Mouse (Mus musculus) right cerebral cortex, postnatal 36 days (tissue): ENCODE results near the gene Bckdha.

Experiments used
- DNase-seq, 2 experiments: peaks; one replicate each; pipeline ENCODE4 v3.0.0; 2022; ENCODE audit warnings: low spot score in 2 of 2, mixed read lengths in 1 of 2

Bckdha gene

GRCm38 (mm10) chr7:25658657-25659472 lies at the start of gene Bckdha, which contains the start of gene Exosc5:
Gene Bckdha, minus strand, starts transcription at chr7:25658981.
Gene Exosc5, plus strand, starts transcription at chr7:25659164.
- peak; percentile 99 for DNase-seq

GRCm38 (mm10) chr7:25707581-25708292 lies 49.0 kb upstream of the Bckdha start:
- DNase-seq = no peak

- no peak for DNase-seq
Measured at GRCm38 (mm10) chr7:25706578-25707170, 47.9 kb upstream of the Bckdha start.

- no peak for DNase-seq
Measured at GRCm38 (mm10) chr7:25705801-25706251, 47.0 kb upstream of the Bckdha start.

DNA sequence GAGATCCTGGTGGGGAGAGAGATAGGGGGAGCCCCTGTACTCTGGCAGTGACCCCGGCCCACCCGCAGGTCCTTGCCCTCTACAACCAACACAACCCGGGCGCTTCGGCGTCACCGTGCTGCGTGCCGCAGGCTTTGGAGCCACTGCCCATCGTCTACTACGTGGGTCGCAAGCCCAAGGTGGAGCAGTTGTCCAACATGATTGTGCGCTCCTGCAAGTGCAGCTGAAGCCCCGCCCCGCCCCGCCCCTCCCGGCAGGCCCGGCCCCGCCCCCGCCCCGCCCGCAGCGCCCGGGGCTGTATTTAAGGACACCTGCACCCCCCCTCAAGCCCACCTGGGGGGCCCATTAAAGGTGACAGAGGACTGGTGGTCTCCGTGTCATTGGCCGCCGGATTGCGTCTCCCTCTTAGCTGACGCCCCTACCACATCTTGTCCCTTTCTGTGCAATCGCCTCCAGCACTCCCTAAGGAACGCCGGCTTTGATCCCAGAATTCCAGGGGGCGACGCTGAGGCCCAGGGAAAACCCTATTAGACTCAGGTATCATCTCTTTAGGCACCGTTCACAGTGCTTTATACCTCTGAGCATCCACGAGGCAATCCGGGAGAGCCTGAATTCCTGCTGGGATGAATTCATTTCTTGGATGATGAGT lies 46.1 kb upstream of the Bckdha start:
- no peak for DNase-seq

- no peak for DNase-seq
Measured at GRCm38 (mm10) chr7:25703793-25704494, 45.2 kb upstream of the Bckdha start.

DNA sequence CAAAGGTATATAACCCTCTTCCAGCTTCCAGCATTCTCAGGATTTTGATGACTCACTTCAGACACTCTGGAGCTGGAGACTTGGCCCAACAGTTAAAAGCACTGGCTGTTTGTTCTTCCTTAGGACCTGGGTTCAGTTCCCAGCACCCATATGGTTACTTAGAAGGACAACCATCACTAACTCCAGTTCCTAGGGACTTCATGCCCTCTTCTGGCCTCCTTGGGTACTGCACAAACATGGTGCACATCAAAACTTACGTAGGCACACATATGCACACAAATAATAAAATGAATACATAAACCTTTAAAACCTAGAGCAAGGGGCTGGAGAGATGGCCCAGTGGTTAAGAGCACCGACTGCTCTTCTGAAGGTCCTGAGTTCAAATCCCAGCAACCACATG lies 43.6 kb upstream of the Bckdha start:
- no peak for DNase-seq

GRCm38 (mm10) chr7:25700732-25701131 lies 42.0 kb upstream of the Bckdha start:
- DNase-seq = no peak

DNA sequence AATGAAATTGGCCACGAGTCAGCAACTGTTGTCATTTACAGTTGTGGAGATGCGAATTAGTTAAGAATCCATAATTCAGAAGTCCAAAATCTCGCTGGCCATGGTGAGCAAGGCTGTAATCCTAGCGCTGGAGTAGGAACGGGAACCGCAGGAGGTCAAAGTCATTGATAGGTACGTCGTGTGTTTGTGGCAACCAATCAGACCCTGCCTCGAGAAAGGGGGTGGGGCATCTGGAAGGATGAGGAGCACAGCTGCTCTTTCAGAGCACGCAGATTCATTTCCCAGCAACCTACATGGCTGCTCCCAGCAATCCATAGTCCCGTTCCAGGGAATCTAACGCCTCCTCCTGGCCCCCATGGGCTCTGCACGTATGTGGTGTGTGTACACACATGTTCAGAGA lies 41.1 kb upstream of the Bckdha start:
- no peak for DNase-seq

DNA sequence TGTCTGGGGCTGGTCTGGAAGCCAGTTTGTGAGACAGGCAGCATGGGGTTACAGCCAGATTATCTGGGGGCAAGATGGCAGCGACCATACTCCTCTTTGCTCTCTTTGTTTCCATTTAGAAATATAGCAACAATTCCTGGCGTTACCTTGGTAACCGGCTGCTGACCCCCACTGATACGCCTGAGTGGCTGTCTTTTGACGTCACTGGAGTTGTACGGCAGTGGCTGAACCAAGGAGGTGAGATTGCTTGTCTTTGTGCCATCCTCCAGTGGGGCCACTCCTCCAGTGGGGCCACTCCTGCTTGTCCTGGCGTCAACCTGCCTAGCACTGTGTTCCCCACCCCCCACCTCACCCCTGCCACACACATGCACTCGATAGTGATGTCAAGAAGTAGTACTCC lies 35.3 kb upstream of the Bckdha start:
- no peak for DNase-seq

DNA sequence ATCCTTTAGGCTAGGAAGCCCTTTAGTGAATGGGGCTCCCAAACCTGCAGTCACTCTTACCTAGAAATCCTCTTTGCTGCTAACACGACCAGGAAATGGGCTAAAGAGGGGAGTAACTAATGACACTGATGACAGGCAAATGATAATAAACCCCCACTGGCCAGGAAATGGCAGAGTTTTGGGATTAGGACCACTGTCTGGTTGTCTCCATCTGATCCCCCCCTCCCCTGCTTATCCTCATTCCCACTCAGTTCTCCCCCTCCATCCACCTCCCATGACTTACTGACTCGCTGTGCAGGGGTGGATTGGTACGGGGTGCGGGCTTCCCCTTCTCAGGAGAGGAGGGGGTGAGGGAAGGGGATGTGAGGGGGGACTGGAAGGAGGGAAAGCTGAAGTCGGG lies 31.3 kb upstream of the Bckdha start:
- DNase-seq = no peak

GRCm38 (mm10) chr7:25689603-25690021 lies 30.8 kb upstream of the Bckdha start:
- no peak for DNase-seq

DNA sequence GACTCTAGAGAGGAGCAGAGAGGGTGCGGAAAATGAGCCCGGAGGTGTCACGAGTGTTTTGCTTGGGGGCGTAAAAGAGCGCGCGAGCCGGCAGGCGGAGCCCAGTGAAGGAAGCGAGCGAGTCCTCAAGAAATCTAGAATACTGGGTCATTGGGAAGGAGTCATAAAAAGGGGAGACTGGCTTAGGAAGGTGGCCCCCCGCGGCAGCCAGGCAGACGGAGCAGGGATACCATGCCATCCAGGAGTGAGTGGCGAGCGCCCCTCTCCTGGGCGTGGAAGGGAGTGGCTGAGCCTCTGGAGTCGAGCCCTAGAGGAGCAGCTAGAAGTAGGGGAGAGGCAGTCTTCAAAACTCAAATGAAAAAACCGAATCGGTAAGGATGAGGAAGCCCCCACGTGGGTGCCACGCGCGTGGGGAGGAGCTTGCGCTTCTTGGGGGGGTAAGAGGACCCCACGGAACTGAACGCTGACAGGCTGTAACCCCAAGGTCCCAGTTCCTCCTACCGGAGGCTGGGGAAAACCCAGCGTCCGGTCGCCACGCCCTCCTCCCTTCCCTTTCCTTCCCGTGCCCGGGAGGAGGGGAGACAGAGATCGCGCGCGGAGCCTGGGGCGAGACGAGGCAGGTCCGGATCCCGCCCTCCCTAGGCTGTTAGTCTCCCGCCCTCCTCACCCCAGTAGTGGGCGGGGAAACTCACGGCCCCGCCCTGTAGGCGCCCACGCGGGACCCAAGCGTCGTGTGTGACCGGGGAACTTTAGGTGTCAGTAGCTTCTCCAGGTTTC lies 30.2 kb upstream of the Bckdha start:
- no peak for DNase-seq

GRCm38 (mm10) chr7:25687811-25688401 lies 29.1 kb upstream of the Bckdha start:
- no peak for DNase-seq

GRCm38 (mm10) chr7:25686680-25687531 lies 28.1 kb upstream of the Bckdha start, which contains the start of gene Tgfb1:
Gene Tgfb1, plus strand, starts transcription at chr7:25687002.
- no peak for DNase-seq

GRCm38 (mm10) chr7:25685926-25686470 lies 27.2 kb upstream of the Bckdha start:
- DNase-seq = no peak

GRCm38 (mm10) chr7:25684659-25685058 lies 25.9 kb upstream of the Bckdha start:
- no peak for DNase-seq

DNA sequence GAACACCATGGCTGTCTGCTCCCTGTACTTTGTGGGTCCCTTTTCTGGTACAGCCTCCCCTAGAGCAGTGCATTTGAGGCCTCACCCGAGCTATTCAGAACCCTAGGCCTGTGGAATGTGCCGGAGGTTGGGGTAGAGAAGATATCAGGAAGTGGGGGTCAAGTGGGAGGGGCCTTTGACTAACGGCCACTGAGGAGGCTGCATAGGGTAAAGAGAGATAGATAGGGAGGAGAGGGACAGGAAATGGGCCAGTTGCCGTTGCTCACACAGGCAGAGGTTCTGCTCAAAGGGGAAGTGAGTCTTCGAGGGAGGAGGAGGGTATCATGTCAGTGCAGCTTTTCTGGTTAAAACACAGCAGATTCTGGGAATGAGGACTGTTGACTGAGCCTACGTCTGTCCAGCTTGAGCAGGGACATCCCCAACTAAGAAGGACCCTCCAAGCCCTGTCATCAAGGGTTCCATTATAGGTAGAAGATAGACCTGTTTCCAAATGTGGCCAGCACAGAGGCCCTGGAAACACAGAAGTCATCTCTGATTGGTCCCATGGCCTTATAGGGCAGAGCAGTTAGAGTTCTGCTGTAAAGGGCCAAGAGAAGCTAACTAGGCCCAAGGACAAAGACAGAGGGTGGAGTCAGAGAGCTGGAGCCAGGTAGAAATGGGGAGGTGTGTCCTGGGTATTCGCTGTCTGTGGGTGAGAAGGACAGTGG lies 24.8 kb upstream of the Bckdha start:
- no peak for DNase-seq
